Mouse (Mus musculus): ENCODE results near the gene Arhgef28. TPM values are rescaled to one million over a fixed set of nuclear protein-coding genes. Genes with fewer than 3 reads are reported as not detected.

Arhgef28 gene
- polyA plus RNA-seq, 1 experiment, result 6.7 TPM

DNA sequence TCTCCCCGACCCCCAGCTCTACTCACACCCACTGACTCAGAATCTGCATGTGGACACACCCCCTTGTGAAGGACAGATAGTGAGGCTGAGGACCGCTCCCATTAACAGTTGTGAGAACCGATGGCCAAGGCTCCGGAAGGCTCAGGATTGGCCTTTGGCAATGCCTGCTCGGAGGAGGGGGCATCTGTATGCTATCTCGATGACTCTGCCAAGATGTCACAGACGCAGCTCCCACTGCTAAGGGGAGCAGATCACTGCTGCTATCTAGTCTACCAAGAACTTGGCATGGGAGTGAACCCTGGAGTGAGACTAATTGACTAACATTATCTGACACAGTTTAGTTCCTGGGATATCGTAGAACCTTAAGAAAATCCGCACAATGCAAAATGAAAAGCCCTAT is 250.5 kb downstream of the Arhgef28 start:
- TF ChIP-seq CTCF (IDR thresholded peaks at IDR 0.05; ENCODE audit: low read depth, low read length), result no peak
- no peak for TF ChIP-seq POLR2A (IDR thresholded peaks at IDR 0.05; ENCODE audit: insufficient read depth, low read length)
- TF ChIP-seq EP300 (IDR thresholded peaks at IDR 0.05; ENCODE audit: insufficient read depth, low read depth, low read length), result no peak
- H3K36me3 ChIP-seq (ENCODE audit: control insufficient read depth, insufficient read depth, low read length, poor library complexity, severe bottlenecking), result no peaks in the 10 kb centered on the region
- no peak overlapping the region for H3K9ac ChIP-seq (ENCODE audit: low read depth, poor library complexity, severe bottlenecking)
- no peak overlapping the region for H3K4me3 ChIP-seq (ENCODE audit: low read depth, low read length)
- H3K27me3 ChIP-seq (ENCODE audit: control insufficient read depth, insufficient read depth, low read length, poor library complexity, severe bottlenecking), result no peaks in the 10 kb centered on the region
- H3K9me3 ChIP-seq (replicated peaks; ENCODE audit: control insufficient read depth, insufficient read depth, low read length, poor library complexity, severe bottlenecking), result no peaks in the 10 kb centered on the region
- no peak overlapping the region for H3K27ac ChIP-seq (ENCODE audit: insufficient read depth, low read length)
- H3K4me1 ChIP-seq (ENCODE audit: control insufficient read depth, insufficient read depth, low read length), result peaks cover 5% of the 10 kb centered on the region

GRCm38 (mm10) chr13:97954956-97955496 is 251.2 kb downstream of the Arhgef28 start:
- Histone ChIP-seq H3K36me3 (ENCODE audit: control insufficient read depth, insufficient read depth, low read length, poor library complexity, severe bottlenecking) (no peaks in the 10 kb centered on the region), H3K4me3 (ENCODE audit: low read depth, low read length) (no peak overlapping the region), H3K4me1 (ENCODE audit: control insufficient read depth, insufficient read depth, low read length) (peaks cover 5% of the 10 kb centered on the region), H3K9me3 (replicated peaks; ENCODE audit: control insufficient read depth, insufficient read depth, low read length, poor library complexity, severe bottlenecking) (no peaks in the 10 kb centered on the region), H3K27ac (ENCODE audit: insufficient read depth, low read length) (no peak overlapping the region), H3K27me3 (ENCODE audit: control insufficient read depth, insufficient read depth, low read length, poor library complexity, severe bottlenecking) (no peaks in the 10 kb centered on the region), H3K9ac (ENCODE audit: low read depth, poor library complexity, severe bottlenecking) (no peak overlapping the region)
- TF ChIP-seq POLR2A (IDR thresholded peaks at IDR 0.05; ENCODE audit: insufficient read depth, low read length) (no peak), EP300 (IDR thresholded peaks at IDR 0.05; ENCODE audit: insufficient read depth, low read depth, low read length) (no peak), CTCF (IDR thresholded peaks at IDR 0.05; ENCODE audit: low read depth, low read length) (no peak)

GRCm38 (mm10) chr13:97954051-97954450 is 252.2 kb downstream of the Arhgef28 start:
- Histone ChIP-seq H3K36me3 (ENCODE audit: control insufficient read depth, insufficient read depth, low read length, poor library complexity, severe bottlenecking) (no peaks in the 10 kb centered on the region), H3K4me1 (ENCODE audit: control insufficient read depth, insufficient read depth, low read length) (peaks cover 5% of the 10 kb centered on the region), H3K9ac (ENCODE audit: low read depth, poor library complexity, severe bottlenecking) (no peak overlapping the region), H3K4me3 (ENCODE audit: low read depth, low read length) (no peak overlapping the region), H3K27me3 (ENCODE audit: control insufficient read depth, insufficient read depth, low read length, poor library complexity, severe bottlenecking) (no peaks in the 10 kb centered on the region), H3K9me3 (replicated peaks; ENCODE audit: control insufficient read depth, insufficient read depth, low read length, poor library complexity, severe bottlenecking) (no peaks in the 10 kb centered on the region), H3K27ac (ENCODE audit: insufficient read depth, low read length) (no peak overlapping the region)
- no peak for TF ChIP-seq EP300 (IDR thresholded peaks at IDR 0.05; ENCODE audit: insufficient read depth, low read depth, low read length)
- no peak for TF ChIP-seq POLR2A (IDR thresholded peaks at IDR 0.05; ENCODE audit: insufficient read depth, low read length)
- no peak for TF ChIP-seq CTCF (IDR thresholded peaks at IDR 0.05; ENCODE audit: low read depth, low read length)

DNA sequence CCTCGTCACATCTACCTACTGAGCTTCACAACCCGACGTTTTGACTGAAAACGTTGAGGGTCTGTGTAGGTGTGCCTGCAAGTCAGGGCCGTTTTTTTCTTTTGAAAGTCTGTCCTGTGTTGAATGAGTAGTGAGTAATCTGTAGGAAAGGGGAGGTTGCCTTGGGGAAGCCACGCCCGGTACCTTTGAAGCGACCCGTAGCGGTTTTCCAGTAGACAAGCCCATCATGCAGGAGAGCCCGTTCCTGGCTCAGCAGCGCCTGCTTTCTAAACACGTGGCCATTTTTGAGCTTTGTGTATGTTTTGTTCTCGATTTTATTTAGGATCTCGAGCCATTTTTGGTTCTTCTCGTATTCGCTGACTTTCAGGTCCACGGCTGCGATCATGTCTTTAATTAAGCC is 252.7 kb downstream of the Arhgef28 start:
- Histone ChIP-seq H3K36me3 (ENCODE audit: control insufficient read depth, insufficient read depth, low read length, poor library complexity, severe bottlenecking) (no peaks in the 10 kb centered on the region), H3K27me3 (ENCODE audit: control insufficient read depth, insufficient read depth, low read length, poor library complexity, severe bottlenecking) (no peaks in the 10 kb centered on the region), H3K9me3 (replicated peaks; ENCODE audit: control insufficient read depth, insufficient read depth, low read length, poor library complexity, severe bottlenecking) (no peaks in the 10 kb centered on the region), H3K4me3 (ENCODE audit: low read depth, low read length) (no peak overlapping the region), H3K9ac (ENCODE audit: low read depth, poor library complexity, severe bottlenecking) (no peak overlapping the region), H3K4me1 (ENCODE audit: control insufficient read depth, insufficient read depth, low read length) (peaks cover 5% of the 10 kb centered on the region), H3K27ac (ENCODE audit: insufficient read depth, low read length) (no peak overlapping the region)
- TF ChIP-seq EP300 (IDR thresholded peaks at IDR 0.05; ENCODE audit: insufficient read depth, low read depth, low read length), result no peak
- TF ChIP-seq POLR2A (IDR thresholded peaks at IDR 0.05; ENCODE audit: insufficient read depth, low read length), result no peak
- TF ChIP-seq CTCF (IDR thresholded peaks at IDR 0.05; ENCODE audit: low read depth, low read length), result no peak

GRCm38 (mm10) chr13:97948856-97949255 is 257.4 kb downstream of the Arhgef28 start:
- Histone ChIP-seq H3K27me3 (ENCODE audit: control insufficient read depth, insufficient read depth, low read length, poor library complexity, severe bottlenecking) (no peaks in the 10 kb centered on the region), H3K4me3 (ENCODE audit: low read depth, low read length) (no peak overlapping the region), H3K4me1 (ENCODE audit: control insufficient read depth, insufficient read depth, low read length) (peaks cover 2% of the 10 kb centered on the region), H3K9ac (ENCODE audit: low read depth, poor library complexity, severe bottlenecking) (no peak overlapping the region), H3K27ac (ENCODE audit: insufficient read depth, low read length) (no peak overlapping the region), H3K9me3 (replicated peaks; ENCODE audit: control insufficient read depth, insufficient read depth, low read length, poor library complexity, severe bottlenecking) (no peaks in the 10 kb centered on the region), H3K36me3 (ENCODE audit: control insufficient read depth, insufficient read depth, low read length, poor library complexity, severe bottlenecking) (no peaks in the 10 kb centered on the region)
- no peak for TF ChIP-seq CTCF (IDR thresholded peaks at IDR 0.05; ENCODE audit: low read depth, low read length)
- no peak for TF ChIP-seq EP300 (IDR thresholded peaks at IDR 0.05; ENCODE audit: insufficient read depth, low read depth, low read length)
- no peak for TF ChIP-seq POLR2A (IDR thresholded peaks at IDR 0.05; ENCODE audit: insufficient read depth, low read length)

DNA sequence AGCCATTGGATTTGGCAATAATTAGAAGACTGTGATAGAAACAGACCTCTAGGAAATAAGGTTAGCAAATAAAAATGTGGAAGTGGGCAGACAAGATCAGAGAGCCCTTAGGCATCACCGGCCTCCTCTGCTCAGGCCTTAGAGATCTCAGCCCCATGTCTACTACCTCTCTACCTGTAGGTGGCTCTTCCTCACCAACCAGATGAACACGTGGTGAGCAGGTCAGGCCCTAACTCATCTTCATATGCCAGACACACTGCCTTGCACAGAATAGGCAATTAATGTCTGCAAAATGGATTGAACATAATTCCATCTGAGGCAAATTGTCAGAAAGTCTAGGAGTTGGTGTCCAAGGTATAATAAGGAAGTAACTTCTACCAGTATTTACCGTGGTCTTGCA is 258.6 kb downstream of the Arhgef28 start:
- Histone ChIP-seq H3K9ac (ENCODE audit: low read depth, poor library complexity, severe bottlenecking) (no peak overlapping the region), H3K27me3 (ENCODE audit: control insufficient read depth, insufficient read depth, low read length, poor library complexity, severe bottlenecking) (no peaks in the 10 kb centered on the region), H3K4me3 (ENCODE audit: low read depth, low read length) (no peak overlapping the region), H3K27ac (ENCODE audit: insufficient read depth, low read length) (no peak overlapping the region), H3K9me3 (replicated peaks; ENCODE audit: control insufficient read depth, insufficient read depth, low read length, poor library complexity, severe bottlenecking) (no peaks in the 10 kb centered on the region), H3K36me3 (ENCODE audit: control insufficient read depth, insufficient read depth, low read length, poor library complexity, severe bottlenecking) (no peaks in the 10 kb centered on the region), H3K4me1 (ENCODE audit: control insufficient read depth, insufficient read depth, low read length) (no peaks in the 10 kb centered on the region)
- TF ChIP-seq CTCF (IDR thresholded peaks at IDR 0.05; ENCODE audit: low read depth, low read length) (no peak), EP300 (IDR thresholded peaks at IDR 0.05; ENCODE audit: insufficient read depth, low read depth, low read length) (no peak), POLR2A (IDR thresholded peaks at IDR 0.05; ENCODE audit: insufficient read depth, low read length) (no peak)
